Mouse (Mus musculus) spleen, adult 18-20 months (tissue): Measurements from ENCODE around the gene Myb.

Source experiments
- DNase-seq, 2 experiments: peaks; one replicate each; pipeline ENCODE4 v3.0.0; 2022; ENCODE audit warnings: mixed read lengths in 2 of 2

Myb gene

GRCm38 (mm10) chr10:21114459-21114858 lies 46.3 kb downstream of the Myb start:
- no peak for DNase-seq

- no peak for DNase-seq
Observed at GRCm38 (mm10) chr10:21112689-21113088, 48.1 kb downstream of the Myb start.

GRCm38 (mm10) chr10:21109337-21110056 lies 51.3 kb downstream of the Myb start:
- no peak for DNase-seq

- no peak for DNase-seq
Observed at GRCm38 (mm10) chr10:21108796-21109195, 52.0 kb downstream of the Myb start.

- no peak for DNase-seq
Observed at GRCm38 (mm10) chr10:21108182-21108581, 52.6 kb downstream of the Myb start.

- DNase-seq: no peak
Observed at GRCm38 (mm10) chr10:21105206-21105605, 55.6 kb downstream of the Myb start.

GRCm38 (mm10) chr10:21102689-21103088 lies 58.1 kb downstream of the Myb start:
- no peak for DNase-seq

- DNase-seq: no peak
Observed at GRCm38 (mm10) chr10:21101948-21102347, 58.8 kb downstream of the Myb start.

GRCm38 (mm10) chr10:21100646-21101249 lies 60.0 kb downstream of the Myb start:
- DNase-seq: no peak

- DNase-seq: no peak
Observed at GRCm38 (mm10) chr10:21099515-21099914, 61.3 kb downstream of the Myb start.

GRCm38 (mm10) chr10:21095541-21095940 lies 65.2 kb downstream of the Myb start:
- no peak for DNase-seq

GRCm38 (mm10) chr10:21094896-21095295 lies 65.9 kb downstream of the Myb start:
- DNase-seq: no peak

- no peak for DNase-seq
Observed at GRCm38 (mm10) chr10:21093301-21093700, 67.5 kb downstream of the Myb start.

GRCm38 (mm10) chr10:21092501-21093270 lies 68.1 kb downstream of the Myb start:
- DNase-seq: no peak

GRCm38 (mm10) chr10:21090922-21091700 lies 69.7 kb downstream of the Myb start:
- no peak for DNase-seq

- no peak for DNase-seq
Observed at GRCm38 (mm10) chr10:21089541-21089940, 71.2 kb downstream of the Myb start.

GRCm38 (mm10) chr10:21087614-21088232 lies 73.1 kb downstream of the Myb start:
- DNase-seq: no peak

GRCm38 (mm10) chr10:21085044-21085443 lies 75.7 kb downstream of the Myb start:
- DNase-seq: no peak

GRCm38 (mm10) chr10:21083391-21083918 lies 77.3 kb downstream of the Myb start:
- DNase-seq: no peak

GRCm38 (mm10) chr10:21082447-21082846 lies 78.3 kb downstream of the Myb start:
- no peak for DNase-seq

- peak; percentile 53 to 61 for DNase-seq
Observed at GRCm38 (mm10) chr10:21077151-21077719, 83.5 kb downstream of the Myb start.

GRCm38 (mm10) chr10:21076731-21077130 lies 84.1 kb downstream of the Myb start:
- no peak for DNase-seq
